Mouse (Mus musculus): ENCODE measurements around the gene Iba57.
A peak's percentile ranks its signal among the peaks of the same experiment; 100 is the strongest.
"Not testable (repeated sequence)": the region's sequence is repeated elsewhere in the genome, so short reads cannot be mapped to it uniquely, and the experiment has no call there.

Iba57 gene

DNA sequence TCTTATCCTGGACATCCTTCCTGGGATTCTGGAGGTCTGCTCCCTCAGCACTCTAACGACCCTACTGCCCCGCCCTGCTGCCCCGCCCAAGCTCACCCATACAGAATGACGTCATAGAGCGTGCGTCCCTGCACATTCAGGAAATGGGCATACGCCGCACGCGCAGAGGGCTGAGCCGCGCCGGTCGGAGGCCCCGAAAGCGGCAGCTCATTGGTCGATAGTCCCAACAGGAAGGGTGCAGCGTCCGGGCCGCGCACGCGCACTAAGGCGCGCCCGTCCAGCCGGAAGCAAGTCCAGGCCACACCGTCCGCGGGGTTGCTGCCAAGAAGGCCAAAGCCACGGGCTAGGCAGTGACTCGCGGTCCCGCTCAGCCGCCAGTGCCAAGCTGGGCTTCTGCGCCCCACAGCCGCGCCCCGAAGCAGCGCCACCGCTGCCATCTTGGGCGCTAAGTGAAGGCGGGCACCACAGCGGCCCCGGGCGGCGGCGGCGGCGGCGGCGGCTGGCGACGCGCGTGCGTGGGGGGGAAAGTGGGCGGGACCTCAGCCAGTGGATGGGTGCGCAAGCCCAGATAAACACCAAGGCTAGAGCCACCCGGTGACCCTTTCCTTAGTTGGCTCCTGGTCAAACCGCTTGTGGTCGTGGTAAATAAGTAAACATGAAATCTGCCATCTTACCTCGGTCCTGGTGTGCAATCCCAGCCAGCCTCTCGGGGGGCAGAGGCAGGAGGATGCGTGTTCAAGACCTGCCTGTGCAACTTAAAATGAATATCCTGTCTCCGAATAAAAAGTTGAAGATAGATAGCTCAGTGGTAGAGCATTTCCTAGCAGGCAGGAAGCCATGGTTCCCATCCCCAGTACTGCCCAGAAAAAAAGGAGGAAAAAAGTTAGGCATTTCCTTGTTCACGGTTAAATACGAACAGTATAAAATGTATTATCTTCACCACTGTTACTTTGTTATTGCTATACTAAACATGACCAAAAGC lies at the start of gene Iba57:
Gene Iba57 (minus strand): TSS at position 485 of the 982 bp plus-strand sequence.
- DNase-seq (ENCODE audit: low spot score), result peak; percentile 96

DNA sequence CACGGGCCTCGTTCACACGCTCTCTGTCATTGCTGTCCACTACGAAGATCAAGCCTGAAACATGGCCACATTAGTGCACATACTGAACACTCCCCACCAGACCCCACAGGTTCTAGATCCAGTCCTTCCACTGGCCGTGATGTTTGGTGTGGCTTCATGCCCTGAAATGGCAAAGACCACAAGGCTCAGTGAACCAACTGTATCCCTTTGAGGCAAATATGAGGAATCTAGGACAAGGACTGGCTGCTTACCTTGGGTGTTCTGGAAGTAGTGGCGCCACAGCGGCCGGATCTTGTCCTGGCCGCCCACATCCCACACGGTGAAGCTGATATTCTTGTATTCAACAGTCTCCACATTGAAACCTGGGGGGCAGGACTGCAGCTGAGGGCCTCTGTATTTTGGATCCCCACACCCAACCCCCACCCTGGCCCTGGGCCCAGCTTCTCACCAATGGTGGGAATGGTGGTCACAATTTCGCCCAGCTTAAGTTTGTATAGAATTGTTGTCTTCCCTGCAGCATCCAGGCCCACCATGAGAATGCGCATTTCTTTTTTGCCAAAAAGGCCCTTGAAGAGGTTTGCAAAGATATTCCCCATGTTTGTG lies 49.5 kb upstream of the Iba57 start:
- no peak for DNase-seq (ENCODE audit: low spot score)

DNA sequence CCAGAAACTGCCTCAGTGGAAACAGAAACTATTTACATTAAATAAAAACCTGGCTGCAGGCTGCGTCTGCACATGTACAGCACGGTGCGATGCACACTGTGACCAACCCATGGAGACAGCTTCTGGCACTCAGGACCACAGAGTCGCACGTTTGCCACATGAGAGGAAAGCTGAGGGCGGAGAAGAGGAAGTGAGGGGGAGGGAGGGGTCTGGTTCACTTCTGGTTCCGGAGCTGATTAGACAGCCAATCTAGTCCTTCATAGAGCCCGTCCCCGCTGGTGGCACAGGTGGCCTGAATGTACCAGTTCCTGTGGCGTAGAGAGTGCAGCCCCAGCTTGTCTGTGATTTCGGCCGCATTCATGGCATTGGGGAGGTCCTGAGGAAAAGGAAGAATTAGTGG lies 48.8 kb upstream of the Iba57 start:
- not testable (repeated sequence) for DNase-seq (ENCODE audit: low spot score)

DNA sequence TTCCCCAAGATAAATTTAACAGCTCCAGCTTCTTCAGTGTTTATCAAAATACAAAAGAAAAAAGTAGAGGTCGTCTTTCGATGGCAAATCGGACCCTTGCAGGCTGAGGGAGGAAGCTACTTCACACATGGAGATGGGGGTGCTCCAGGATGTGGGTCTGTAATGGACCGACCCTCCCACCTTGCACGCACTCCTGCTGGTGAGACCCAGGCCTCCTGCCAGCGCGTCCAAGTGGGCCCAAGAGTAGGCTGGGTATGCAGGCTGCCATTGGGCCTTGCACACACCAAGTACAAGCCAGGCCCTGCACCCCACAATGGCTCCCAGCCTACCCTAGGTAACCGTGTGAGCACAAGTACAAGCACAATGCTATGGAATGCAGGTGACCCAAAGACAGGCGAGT lies 48.0 kb upstream of the Iba57 start:
- DNase-seq (ENCODE audit: low spot score), result not testable (repeated sequence)

DNA sequence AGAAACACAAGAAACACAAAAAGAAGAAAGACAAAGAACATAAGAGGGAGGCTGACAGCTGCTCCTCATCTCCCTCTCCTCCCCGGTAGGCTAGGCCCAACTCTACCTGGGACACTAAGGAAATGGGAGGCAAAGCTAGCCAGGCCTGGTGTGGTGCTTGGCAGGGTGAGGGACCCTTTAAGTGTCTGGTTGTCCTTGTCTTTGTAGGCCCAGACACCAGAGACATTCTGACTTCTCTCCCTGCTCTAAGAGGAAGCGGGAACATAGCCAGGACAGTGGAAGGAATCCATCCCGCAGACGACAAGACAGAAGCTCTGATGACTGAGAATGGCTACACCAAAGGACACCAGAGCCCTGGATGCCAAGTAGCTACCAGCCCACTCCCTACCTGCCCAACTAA lies 46.5 kb upstream of the Iba57 start:
- DNase-seq (ENCODE audit: low spot score), result no peak

DNA sequence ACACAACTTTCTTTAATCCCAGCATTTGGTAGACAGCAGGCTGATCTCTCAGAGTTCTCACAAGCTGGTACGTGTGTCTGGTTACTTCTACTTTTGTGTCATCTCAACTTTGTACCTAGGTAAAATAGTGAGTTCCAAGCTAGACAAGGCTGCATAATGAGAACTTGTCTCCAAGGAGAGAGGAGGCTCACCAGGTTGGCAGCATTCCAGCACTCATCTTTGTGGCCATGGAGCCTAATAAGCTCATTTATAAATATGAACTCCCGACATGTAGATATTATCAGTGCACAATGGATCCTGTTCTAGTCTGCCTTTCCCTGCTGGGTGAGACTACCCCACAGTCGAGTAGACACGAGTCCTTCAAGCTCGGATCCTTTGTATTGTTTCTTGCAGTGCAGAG lies 46.0 kb upstream of the Iba57 start:
- DNase-seq (ENCODE audit: low spot score), result no peak

DNA sequence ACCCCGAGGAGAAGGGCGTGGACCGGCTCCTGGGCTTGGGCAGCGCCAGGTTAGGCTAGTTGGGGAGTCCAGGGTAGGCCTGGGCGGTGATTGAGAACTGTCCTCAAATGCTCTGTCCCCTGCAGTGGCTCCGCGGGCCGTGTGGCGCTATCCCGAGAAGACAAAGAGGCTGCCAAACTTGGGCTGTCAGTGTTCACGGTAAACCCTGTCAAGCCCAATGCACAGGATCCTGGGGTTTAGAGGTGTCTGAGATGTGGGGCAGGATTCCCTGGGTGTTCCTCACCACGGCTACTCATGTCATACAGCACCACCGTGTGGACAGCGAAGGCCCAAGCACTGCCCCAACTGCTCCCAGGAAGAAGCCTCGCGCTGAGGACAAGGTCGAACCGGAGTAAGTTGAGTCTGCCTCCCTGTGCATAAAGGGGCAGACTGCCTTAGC lies 45.5 kb upstream of the Iba57 start:
- peak; percentile 79 for DNase-seq (ENCODE audit: low spot score)

DNA sequence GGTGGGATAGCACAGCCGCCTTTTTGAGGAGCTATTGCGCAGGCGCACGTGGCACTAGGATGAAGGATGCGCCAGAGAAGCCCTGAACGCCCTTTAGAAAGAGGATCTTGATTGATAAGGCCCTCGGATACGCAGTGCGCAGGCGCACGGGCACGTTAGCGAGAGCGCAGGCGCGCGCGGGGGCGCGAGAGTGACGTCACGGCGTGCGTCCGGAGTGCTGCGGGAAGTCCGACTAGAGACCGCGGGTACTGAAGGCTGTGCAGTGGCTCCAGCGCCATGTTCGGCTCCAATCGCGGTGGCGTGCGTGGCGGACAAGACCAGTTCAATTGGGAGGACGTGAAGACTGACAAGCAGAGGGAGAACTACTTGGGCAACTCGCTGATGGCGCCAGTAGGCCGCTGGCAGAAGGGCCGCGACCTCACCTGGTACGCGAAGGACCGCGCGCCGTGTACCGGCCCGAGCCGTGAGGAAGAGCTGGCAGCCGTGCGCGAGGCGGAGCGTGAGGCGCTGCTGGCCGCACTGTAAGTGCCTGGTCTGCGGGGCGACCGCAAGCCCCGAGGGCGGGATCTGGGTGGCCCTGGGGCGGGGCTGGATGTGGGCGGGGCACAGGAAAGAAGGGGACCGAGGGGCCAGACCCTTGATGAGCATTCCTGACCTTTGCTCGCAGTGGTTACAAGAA lies 44.8 kb upstream of the Iba57 start, which contains the start of gene 2310033P09Rik:
Gene 2310033P09Rik (plus strand): TSS at position 169 of the 679 bp plus-strand sequence.
- DNase-seq (ENCODE audit: low spot score), result peak; percentile 91

DNA sequence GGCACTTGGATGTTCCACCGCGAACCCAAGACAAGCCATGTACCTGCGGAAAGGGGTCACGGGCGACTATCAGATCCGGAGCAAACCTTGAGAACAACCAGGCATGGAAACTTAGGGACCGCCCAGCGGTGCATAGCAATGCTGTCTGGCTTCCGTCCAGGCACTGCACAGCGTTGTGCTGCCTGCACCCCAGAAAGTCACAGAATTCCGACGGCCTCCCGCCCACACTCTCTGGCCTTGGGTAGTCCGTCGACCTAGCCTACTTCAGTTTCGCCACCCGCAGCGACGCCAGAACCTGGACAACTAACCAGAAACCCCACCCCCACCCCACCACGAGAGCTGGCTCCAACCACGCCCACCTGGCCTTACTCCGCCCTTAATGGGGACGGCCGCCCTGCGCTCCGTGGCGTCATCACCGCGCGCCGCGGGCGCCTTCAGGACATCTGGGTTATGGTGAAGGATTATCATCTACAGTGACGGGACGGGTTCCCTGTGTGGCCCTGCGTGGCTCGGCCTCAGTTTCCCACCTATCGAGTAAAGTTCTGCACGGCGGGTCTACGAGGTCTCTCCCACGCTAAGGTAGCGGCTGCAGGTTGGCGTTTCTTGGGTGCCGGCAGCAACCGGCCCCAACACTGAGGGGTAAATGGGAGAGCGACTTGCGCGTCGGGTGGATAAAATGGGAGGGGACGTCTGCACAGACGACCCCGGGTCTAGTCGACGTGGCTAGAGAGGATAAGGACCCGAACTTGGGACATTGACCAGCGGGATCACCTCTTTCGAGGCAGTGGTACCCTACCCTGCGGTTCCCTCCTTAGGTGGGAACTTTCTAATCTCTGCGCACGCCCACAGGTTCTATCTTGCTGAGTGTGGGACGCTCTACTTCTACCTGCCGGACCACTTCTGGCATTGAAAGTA lies 38.8 kb upstream of the Iba57 start, which contains the start of gene Mrpl55:
Gene Mrpl55 (plus strand): TSS at position 406 of the 915 bp plus-strand sequence.
- DNase-seq (ENCODE audit: low spot score), result peak; percentile 90

DNA sequence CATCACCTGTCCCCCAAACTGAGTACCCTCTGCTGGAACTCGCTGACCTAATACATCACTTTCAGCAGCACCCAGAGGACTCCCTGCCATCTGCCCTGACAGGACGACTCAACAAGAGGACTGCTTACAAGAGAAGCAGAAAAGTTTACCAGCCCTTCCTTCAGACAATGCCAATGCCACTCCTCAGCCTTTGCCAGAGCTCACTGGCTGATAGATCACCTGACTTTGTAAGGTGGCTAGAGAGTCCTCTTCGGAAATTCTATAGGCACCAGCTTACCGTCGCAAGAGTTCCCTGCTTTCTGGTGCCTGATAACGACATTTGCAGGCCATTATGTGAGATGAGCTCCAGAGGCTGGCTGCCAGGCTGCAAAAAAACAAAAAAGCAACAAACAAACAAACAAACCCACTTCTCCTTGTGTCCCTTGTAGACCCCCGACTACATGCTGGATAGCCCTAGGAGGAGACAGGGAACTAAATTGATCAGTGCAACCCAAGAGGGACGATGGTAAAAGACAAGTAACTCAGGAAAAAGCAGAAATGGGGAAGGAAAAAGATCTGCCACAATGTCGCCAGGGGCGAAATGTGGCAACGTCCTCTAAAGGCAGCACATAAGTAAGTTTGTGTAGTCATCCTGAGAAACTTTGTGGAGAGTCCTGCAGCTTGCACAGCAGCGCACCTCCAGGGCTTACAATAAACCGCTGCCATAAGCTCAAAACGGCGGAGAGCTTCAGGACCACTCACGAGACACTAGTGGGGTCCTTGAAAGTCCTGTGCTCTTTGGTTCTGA lies 37.9 kb upstream of the Iba57 start:
- DNase-seq (ENCODE audit: low spot score), result peak; percentile 37

DNA sequence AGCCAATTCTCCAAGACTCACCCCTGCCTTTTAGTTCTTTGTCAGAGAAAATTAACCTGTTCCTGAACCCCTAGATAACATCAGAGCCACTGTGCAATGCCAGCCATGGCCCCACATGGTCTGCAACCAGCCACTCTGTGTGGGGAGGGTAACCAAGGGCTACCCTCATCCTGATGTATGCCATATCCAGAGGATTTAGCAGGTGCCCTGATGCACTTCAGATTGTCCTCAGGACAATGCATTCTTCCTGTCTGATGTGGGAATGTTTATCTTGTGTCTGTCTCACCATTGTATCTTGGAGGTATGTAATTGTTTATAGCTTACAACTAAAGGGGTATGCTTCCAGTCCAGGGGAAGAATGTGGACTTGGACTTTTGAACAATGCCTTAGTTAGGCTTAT lies 32.7 kb upstream of the Iba57 start:
- no peak for DNase-seq (ENCODE audit: low spot score)

DNA sequence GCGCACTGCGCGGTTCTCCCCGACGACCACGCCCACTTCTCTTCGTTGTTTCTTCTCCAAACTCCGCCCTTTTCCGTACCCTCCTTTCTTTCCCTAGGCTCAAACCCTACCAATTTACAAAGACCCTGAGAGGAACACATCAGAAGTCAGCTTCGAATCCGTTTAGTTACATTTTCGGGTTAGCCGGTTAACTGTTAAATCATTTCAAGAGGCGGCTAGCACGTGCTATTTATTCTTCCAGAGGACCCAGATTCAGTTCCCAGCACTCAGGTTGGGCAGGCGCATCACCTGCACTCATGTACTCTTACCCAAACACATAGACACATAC lies 28.5 kb upstream of the Iba57 start, which contains the start of gene Guk1:
Gene Guk1 (minus strand): TSS at position 154 of the 328 bp plus-strand sequence.
- no peak for DNase-seq (ENCODE audit: low spot score)

DNA sequence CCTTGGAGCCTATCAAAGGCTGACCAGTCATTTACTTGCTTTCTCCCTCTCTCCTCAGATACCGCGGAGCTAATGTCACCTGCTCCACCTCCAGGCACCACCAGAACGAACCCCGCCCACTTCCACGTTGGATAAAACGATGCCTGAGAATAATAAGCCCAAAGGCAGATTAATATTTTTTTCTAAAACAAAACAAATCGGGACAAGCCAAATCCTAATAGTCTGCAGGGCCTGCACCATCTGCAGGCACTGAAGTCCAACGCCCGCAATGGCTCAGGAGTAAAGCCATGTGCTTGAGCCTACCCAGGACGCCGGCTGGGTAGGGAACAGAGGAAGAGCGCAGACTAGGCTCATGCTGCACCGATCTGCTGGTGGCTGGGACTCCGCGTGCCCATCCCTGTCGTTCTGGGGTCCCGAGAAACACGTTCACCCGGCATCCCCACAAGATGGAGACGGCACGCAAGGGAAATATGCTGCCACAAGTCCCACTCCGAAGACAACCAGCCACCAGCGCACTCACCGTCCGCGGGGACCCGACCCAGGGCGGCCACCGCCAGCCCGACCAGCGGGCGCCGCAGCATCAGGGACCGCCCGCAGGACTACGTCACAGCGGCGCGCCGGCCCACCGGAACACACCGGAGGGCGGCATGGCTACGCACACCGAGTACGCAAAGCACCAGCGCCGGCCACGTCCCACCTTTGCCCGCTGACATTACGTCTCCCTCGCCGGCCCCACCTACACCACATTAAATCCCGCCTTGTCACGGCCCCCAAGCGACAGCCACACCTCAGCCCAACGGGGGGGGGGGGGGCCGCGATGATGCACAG lies 27.9 kb upstream of the Iba57 start:
- peak; percentile 79 for DNase-seq (ENCODE audit: low spot score)

DNA sequence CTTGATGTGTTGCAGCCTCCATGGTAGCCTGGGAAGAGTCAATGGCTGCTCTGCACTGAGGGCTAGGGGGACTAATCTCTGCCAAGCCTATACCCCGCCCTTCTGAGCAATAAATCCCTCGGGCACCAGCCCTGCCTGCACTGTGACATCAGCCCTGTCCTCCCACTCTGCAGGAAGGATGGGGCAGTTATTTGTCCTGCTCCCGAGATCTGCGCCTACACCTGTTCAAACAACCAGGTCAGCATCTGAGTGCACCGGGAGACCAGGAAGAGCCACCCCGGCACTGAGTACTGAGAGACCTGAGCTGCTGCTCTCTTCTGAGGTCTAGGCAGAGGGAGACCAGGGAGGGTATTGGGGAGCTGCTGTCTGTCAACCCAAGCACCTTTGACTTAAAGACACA lies 24.2 kb upstream of the Iba57 start:
- no peak for DNase-seq (ENCODE audit: low spot score)

DNA sequence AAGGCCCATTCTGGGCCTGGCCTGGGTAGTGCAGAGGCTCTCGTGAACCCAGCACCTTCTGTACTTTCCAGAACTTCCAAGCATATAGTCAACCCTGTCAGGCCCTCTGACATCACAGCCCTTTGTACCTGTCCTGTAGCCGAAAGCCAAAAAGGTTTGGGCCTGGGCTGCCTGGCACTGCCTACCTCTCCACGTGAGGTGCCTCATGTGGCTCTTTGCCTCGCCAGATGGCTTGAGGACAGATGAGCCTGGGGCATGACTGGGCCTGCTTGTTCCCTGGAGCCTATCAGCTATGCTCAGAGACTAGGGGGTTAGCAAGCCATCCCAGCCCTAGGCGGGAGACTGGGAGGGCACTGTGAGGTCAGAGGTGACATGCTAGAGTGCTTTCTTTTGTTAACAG lies 22.0 kb upstream of the Iba57 start:
- DNase-seq (ENCODE audit: low spot score), result no peak

DNA sequence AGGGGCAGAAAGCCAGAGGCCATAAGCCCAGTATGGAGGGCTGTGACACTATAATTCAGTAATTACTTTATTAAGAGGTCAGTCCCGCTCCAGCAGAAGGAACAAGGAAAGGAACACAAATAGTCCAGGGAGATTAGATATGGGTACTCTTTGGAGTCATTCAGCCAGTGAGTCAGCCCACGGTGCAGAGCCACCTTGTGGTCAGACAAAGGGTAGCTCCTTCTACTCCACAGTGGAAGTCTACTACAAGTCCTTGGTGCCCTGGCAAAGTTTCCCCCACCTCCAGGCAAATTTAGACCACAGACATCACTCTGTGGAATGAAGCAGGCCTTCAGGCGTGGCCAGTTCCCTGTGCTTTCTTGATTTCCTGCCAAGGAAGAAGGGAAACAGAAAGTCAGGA lies 20.3 kb upstream of the Iba57 start:
- peak; percentile 72 for DNase-seq (ENCODE audit: low spot score)

DNA sequence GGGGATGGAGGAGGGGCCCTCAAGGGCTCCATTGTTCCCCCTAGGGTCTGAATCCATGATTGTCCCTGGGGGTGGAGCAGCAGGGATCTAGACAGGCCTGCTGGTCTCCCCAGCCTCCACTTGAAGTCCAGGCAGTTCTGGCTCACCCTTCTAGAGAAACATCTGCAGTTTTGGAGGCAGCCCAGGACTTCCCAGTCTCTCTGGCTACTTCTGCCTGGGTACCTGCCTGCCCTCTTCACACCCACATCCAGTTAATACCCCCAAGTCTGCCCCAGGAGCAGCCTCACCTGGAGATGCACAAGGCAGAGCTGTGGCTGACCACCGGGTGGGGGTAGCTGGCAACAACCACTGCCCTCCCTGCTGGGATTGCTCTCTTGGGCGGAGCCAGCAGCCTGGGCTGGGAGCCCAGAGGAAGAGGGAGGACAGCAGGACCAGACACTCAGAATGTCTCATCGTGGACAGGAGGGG lies 19.4 kb upstream of the Iba57 start, which contains the start of gene Gjc2:
Gene Gjc2 (minus strand): TSS at position 350 of the 468 bp plus-strand sequence.
- DNase-seq (ENCODE audit: low spot score), result no peak

DNA sequence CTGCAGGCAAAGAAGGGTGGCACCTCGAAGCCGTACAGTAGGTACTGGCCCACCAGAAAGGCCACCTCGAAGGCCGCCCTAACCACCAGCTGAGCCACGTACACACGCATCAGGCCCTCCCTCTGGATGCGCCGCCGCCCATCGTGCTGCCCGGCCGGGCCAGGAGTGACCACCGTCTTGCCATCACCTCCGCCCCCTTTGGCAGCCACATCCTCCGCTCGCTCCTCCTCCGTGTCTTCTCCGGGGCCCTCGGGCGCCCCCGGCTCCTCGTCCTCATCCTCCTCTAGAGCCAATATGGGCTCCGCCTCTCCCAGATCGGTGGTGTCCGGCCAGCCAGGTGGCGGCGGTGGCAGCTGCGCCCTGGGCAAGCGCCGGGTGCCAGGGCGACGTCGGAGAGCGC lies 13.4 kb upstream of the Iba57 start:
- no peak for DNase-seq (ENCODE audit: low spot score)

DNA sequence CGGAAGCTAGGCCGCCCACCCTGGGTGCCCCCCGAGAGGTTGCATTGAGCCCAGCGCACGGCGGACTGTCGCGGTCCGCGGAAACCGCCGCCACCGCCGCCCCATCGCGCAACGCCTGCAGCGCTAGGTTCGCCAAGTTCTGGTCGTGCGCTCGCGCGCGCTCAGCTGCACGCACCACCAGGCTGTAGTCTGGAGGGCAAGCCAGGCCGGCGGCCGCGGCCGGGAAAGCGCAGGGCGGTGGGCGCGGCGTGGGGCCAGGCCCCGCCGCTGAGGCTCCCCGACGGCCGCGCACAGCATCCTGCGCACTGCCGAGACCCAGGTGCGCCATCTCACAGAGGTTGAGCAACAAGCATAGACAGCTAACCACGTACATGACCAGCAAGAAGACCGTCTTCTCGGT lies 12.9 kb upstream of the Iba57 start:
- no peak for DNase-seq (ENCODE audit: low spot score)

All from c-Kit-positive CD71-positive TER-119-positive erythroid progenitor cells, embryonic 14.5 days (primary cell).